Mouse (Mus musculus): ENCODE measurements around the gene Ndufs1.
"Not testable (repeated sequence)": the region's sequence is repeated elsewhere in the genome, so short reads cannot be mapped to it uniquely, and the experiment has no call there.

- not testable (repeated sequence) for TF ChIP-seq CTCF (IDR thresholded peaks at IDR 0.05; ENCODE audit: low read depth, low read length); POLR2AphosphoS5 (IDR thresholded peaks at IDR 0.05; ENCODE audit: insufficient replicate concordance, low read depth, low read length)
Measured at GRCm38 (mm10) chr1:63180575-63180974, 3.9 kb upstream of the Ndufs1 start.
